Mouse (Mus musculus): ENCODE measurements around the gene Trdn.

DNA sequence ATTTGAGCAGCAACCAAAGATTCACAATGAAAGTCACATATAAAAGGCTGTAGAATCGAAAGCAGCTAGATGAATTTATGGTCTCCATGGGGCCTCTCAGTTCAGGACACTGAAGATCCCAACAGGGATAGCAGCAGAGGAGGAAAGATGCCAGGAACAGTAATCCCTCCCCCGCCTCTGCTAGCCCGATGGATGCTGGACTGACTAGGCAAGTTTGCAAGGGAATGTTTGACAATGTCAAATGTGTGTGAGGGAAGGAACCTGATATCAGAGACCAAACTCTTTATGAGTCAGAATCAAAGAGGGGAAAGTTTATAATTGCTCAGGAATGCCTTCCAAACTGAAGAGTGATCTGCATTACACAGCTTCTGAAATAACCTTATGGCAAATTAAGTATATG, 7.2 kb upstream of the Trdn start:
- TF ChIP-seq CTCF (IDR thresholded peaks at IDR 0.05; ENCODE audit: low read depth), result no peak
- TF ChIP-seq EP300 (IDR thresholded peaks at IDR 0.05; ENCODE audit: low read depth), result no peak

Measured in liver, embryonic 14.5 days (tissue).